Mouse (Mus musculus) megakaryocyte, embryonic 14.5 days (primary cell): ENCODE results near the gene Olfr209.

ENCODE experiments used
- FLI1 ChIP-seq: IDR thresholded peaks from 2 replicates; pipeline ENCODE4 v1.6.1; 2012; ENCODE audit warnings: low read length, inconsistent platforms, mixed read lengths
- GATA1 ChIP-seq: IDR thresholded peaks from 3 replicates; pipeline ENCODE4 v1.6.1; 2012; ENCODE audit warnings: mixed read lengths, low read length, inconsistent platforms, borderline replicate concordance

- TF ChIP-seq GATA1 (no peak), FLI1 (no peak)
Observed at GRCm38 (mm10) chr16:59331038-59331437, 32.8 kb downstream of the Olfr209 start, which contains the start of gene Olfr205.
